Mouse (Mus musculus) neural tube, embryonic 13.5 days (tissue): ENCODE data around the gene Slc12a5. TPM values are rescaled to one million over a fixed set of nuclear protein-coding genes. Genes with fewer than 3 reads are reported as not detected.

Experiments
- ATAC-seq: fragments of 200-750 bp; cut with Nextera tagmentation; 2 replicates; pipeline ENCODE4 v1.8.0; 2017; ENCODE audit warnings: low read depth, mild to moderate bottlenecking, moderate TSS enrichment, moderate library complexity
- H3K27ac ChIP-seq: fragments of 300-500 bp; sonication (generic); replicated peaks from 2 replicates; pipeline ENCODE4 v1.5.1; 2015; ENCODE audit warnings: moderate library complexity, mild to moderate bottlenecking, inconsistent platforms
- H3K27me3 ChIP-seq: fragments of 300-500 bp; sonication (generic); 2 replicates; pipeline ENCODE4 v1.6.1; 2015; ENCODE audit warnings: mild to moderate bottlenecking, inconsistent platforms
- H3K36me3 ChIP-seq: fragments of 300-500 bp; sonication (generic); 2 replicates; pipeline ENCODE4 v1.6.1; 2015; ENCODE audit warnings: mild to moderate bottlenecking, inconsistent platforms
- H3K4me1 ChIP-seq: fragments of 300-500 bp; sonication (generic); replicated peaks from 2 replicates; pipeline ENCODE4 v1.6.1; 2015; ENCODE audit warnings: inconsistent platforms
- H3K4me2 ChIP-seq: fragments of 300-500 bp; sonication (generic); 2 replicates; pipeline ENCODE4 v1.6.1; 2015; ENCODE audit warnings: inconsistent platforms, mild to moderate bottlenecking, moderate library complexity
- H3K4me3 ChIP-seq: fragments of 300-500 bp; sonication (generic); 2 replicates; pipeline ENCODE4 v1.5.1; 2015; ENCODE audit warnings: mild to moderate bottlenecking, inconsistent platforms
- H3K9ac ChIP-seq: fragments of 300-500 bp; sonication (generic); 2 replicates; pipeline ENCODE4 v1.6.1; 2015; ENCODE audit warnings: moderate library complexity, mild to moderate bottlenecking, inconsistent platforms
- H3K9me3 ChIP-seq: fragments of 300-500 bp; sonication (generic); 2 replicates; pipeline ENCODE4 v1.6.1; 2016; ENCODE audit warnings: inconsistent platforms
- WGBS: fragments of 180-500 bp; shearing (Covaris S2); methylation state at CpG from one replicate; pipeline ENCODE4 v1.1.7; 2015; 5-methylcytosine and 5-hydroxymethylcytosine counted together
- polyA plus RNA-seq: library from polyadenylated mRNA; unstranded; fragments of >200 nt; fragmentation: Nextera tagmentation; extraction: Ambion mirVana; gene quantifications from 2 replicates; pipeline ENCODE4 v1.2.1, GENCODE M21; 2015

Gene Slc12a5
- polyA plus RNA-seq, 1 experiment from 2014 or later = 20.8 TPM

- Histone ChIP-seq H3K9me3 (no peaks in the 10 kb centered on the region), H3K4me2 (no peak overlapping the region)
Observed at GRCm38 (mm10) chr2:164951745-164952144, 8.9 kb upstream of the Slc12a5 start.

GRCm38 (mm10) chr2:164952448-164952847 is 8.2 kb upstream of the Slc12a5 start:
- Histone ChIP-seq H3K4me3 (no peak overlapping the region), H3K27ac (no peak overlapping the region), H3K36me3 (no peaks in the 10 kb centered on the region), H3K4me1 (peaks cover 23% of the 10 kb centered on the region), H3K4me2 (no peak overlapping the region), H3K27me3 (peaks cover 84% of the 10 kb centered on the region), H3K9me3 (no peaks in the 10 kb centered on the region), H3K9ac (no peak overlapping the region)
- whole genome bisulfite sequencing = 42% methylated on average over 13 of the region's 13 CpGs
- no peak for ATAC-seq

More at GRCm38 (mm10) chr2:164951745-164952144, 8.9 kb upstream of the Slc12a5 start:
- WGBS = 82% methylated on average over 4 of the region's 4 CpGs
- peaks cover 91% of the 10 kb centered on the region for H3K27me3 ChIP-seq
- no peak for ATAC-seq
- H3K36me3 ChIP-seq = no peaks in the 10 kb centered on the region
- H3K4me1 ChIP-seq = peaks cover 23% of the 10 kb centered on the region
- no peak overlapping the region for H3K4me3 ChIP-seq
- no peak overlapping the region for H3K9ac ChIP-seq
- no peak overlapping the region for H3K27ac ChIP-seq

GRCm38 (mm10) chr2:164953224-164953623 is 7.4 kb upstream of the Slc12a5 start:
- WGBS = under 1% methylated on average over 21 of the region's 21 CpGs
- H3K36me3 ChIP-seq = no peaks in the 10 kb centered on the region
- H3K4me1 ChIP-seq = peaks cover 15% of the 10 kb centered on the region
- H3K27me3 ChIP-seq = peaks cover 77% of the 10 kb centered on the region
- H3K9me3 ChIP-seq = no peaks in the 10 kb centered on the region
- no peak overlapping the region for H3K9ac ChIP-seq
- H3K4me2 ChIP-seq = peak overlapping the region; percentile 15
- H3K27ac ChIP-seq = no peak overlapping the region
- ATAC-seq = peak; percentile 82
- no peak overlapping the region for H3K4me3 ChIP-seq

- Histone ChIP-seq H3K27ac (no peak overlapping the region), H3K4me2 (no peak overlapping the region), H3K9ac (no peak overlapping the region), H3K9me3 (no peaks in the 10 kb centered on the region), H3K4me3 (no peak overlapping the region), H3K27me3 (peaks cover 52% of the 10 kb centered on the region), H3K36me3 (no peaks in the 10 kb centered on the region), H3K4me1 (peaks cover 11% of the 10 kb centered on the region)
- WGBS = 72% methylated on average over 4 of the region's 4 CpGs
- ATAC-seq = no peak
Observed at GRCm38 (mm10) chr2:164955725-164956124, 4.9 kb upstream of the Slc12a5 start.

- Histone ChIP-seq H3K27me3 (peaks cover 47% of the 10 kb centered on the region), H3K4me2 (no peak overlapping the region), H3K9me3 (no peaks in the 10 kb centered on the region), H3K27ac (no peak overlapping the region), H3K4me1 (peaks cover 15% of the 10 kb centered on the region), H3K9ac (no peak overlapping the region), H3K4me3 (no peak overlapping the region), H3K36me3 (no peaks in the 10 kb centered on the region)
- ATAC-seq = no peak
- WGBS = 71% methylated on average over 5 of the region's 5 CpGs
Observed at GRCm38 (mm10) chr2:164956195-164956594, 4.4 kb upstream of the Slc12a5 start.

GRCm38 (mm10) chr2:164957548-164958315 is 2.9 kb upstream of the Slc12a5 start:
- H3K36me3 ChIP-seq = no peaks in the 10 kb centered on the region
- no peaks in the 10 kb centered on the region for H3K9me3 ChIP-seq
- H3K27me3 ChIP-seq = peaks cover 31% of the 10 kb centered on the region
- H3K27ac ChIP-seq = no peak overlapping the region
- no peak for ATAC-seq
- H3K4me3 ChIP-seq = no peak overlapping the region
- H3K9ac ChIP-seq = no peak overlapping the region
- peaks cover 21% of the 10 kb centered on the region for H3K4me1 ChIP-seq
- 65% methylated on average over 9 of the region's 9 CpGs for WGBS
- H3K4me2 ChIP-seq = no peak overlapping the region

GRCm38 (mm10) chr2:164961506-164962182 is 1.0 kb downstream of the Slc12a5 start:
- 7% methylated on average over 17 of the region's 17 CpGs for WGBS
- H3K27me3 ChIP-seq = peaks cover 12% of the 10 kb centered on the region
- H3K9me3 ChIP-seq = no peaks in the 10 kb centered on the region
- H3K4me1 ChIP-seq = peaks cover 44% of the 10 kb centered on the region
- peak overlapping the region; percentile 29; the same call in 1 of the 2 replicates for H3K27ac ChIP-seq
- peak overlapping the region; percentile 71 for H3K9ac ChIP-seq
- peak overlapping the region; percentile 52 for H3K4me3 ChIP-seq
- ATAC-seq = 0 out of 2 replicates have a peak, but pooled peaks have one; percentile 2
- H3K4me2 ChIP-seq = peak overlapping the region; percentile 60
- no peaks in the 10 kb centered on the region for H3K36me3 ChIP-seq

GRCm38 (mm10) chr2:164962183-164962580 is 1.6 kb downstream of the Slc12a5 start:
- no peak overlapping the region for H3K4me2 ChIP-seq
- no peak for ATAC-seq
- WGBS = 54% methylated on average over 7 of the region's 7 CpGs
- peaks cover 47% of the 10 kb centered on the region for H3K4me1 ChIP-seq
- no peak overlapping the region for H3K4me3 ChIP-seq
- no peak overlapping the region for H3K27ac ChIP-seq
- peaks cover 17% of the 10 kb centered on the region for H3K27me3 ChIP-seq
- no peak overlapping the region for H3K9ac ChIP-seq
- no peaks in the 10 kb centered on the region for H3K36me3 ChIP-seq
- no peaks in the 10 kb centered on the region for H3K9me3 ChIP-seq

GRCm38 (mm10) chr2:164964242-164964894 is 3.8 kb downstream of the Slc12a5 start:
- ATAC-seq = peak; percentile 69
- Histone ChIP-seq H3K36me3 (no peaks in the 10 kb centered on the region), H3K9ac (peak overlapping the region; percentile 31; the same call in 1 of the 2 replicates), H3K27me3 (peaks cover 39% of the 10 kb centered on the region), H3K4me1 (peaks cover 69% of the 10 kb centered on the region), H3K4me2 (peak overlapping the region; percentile 41), H3K9me3 (no peaks in the 10 kb centered on the region), H3K27ac (peak overlapping the region; percentile 86), H3K4me3 (0 out of 2 replicates have a peak overlapping the region, but pooled peaks have one; percentile 5)
- WGBS = 11% methylated on average over 8 of the region's 9 CpGs

GRCm38 (mm10) chr2:164964981-164965380 is 4.4 kb downstream of the Slc12a5 start:
- H3K27ac ChIP-seq = peak overlapping the region; percentile 86
- peak overlapping the region; percentile 41 for H3K4me2 ChIP-seq
- H3K27me3 ChIP-seq = peaks cover 45% of the 10 kb centered on the region
- no peak for ATAC-seq
- H3K9ac ChIP-seq = 0 out of 2 replicates have a peak overlapping the region, but pooled peaks have one; percentile 31
- H3K4me1 ChIP-seq = peaks cover 74% of the 10 kb centered on the region
- H3K4me3 ChIP-seq = no peak overlapping the region
- 88% methylated on average over 1 of the region's 1 CpGs for WGBS
- no peaks in the 10 kb centered on the region for H3K36me3 ChIP-seq
- no peaks in the 10 kb centered on the region for H3K9me3 ChIP-seq

- Histone ChIP-seq H3K9ac (no peak overlapping the region), H3K36me3 (no peaks in the 10 kb centered on the region), H3K27me3 (peaks cover 59% of the 10 kb centered on the region), H3K4me3 (no peak overlapping the region), H3K4me1 (peaks cover 77% of the 10 kb centered on the region), H3K9me3 (no peaks in the 10 kb centered on the region), H3K27ac (no peak overlapping the region), H3K4me2 (no peak overlapping the region)
- ATAC-seq = no peak
- 30% methylated on average over 8 of the region's 8 CpGs for whole genome bisulfite sequencing
Observed at GRCm38 (mm10) chr2:164966381-164966780, 5.8 kb downstream of the Slc12a5 start.

GRCm38 (mm10) chr2:164967193-164967592 is 6.6 kb downstream of the Slc12a5 start:
- WGBS = 12% methylated on average over 6 of the region's 6 CpGs
- Histone ChIP-seq H3K4me3 (peak overlapping the region; percentile 57; the same call in 1 of the 2 replicates), H3K36me3 (no peaks in the 10 kb centered on the region), H3K9ac (no peak overlapping the region), H3K4me2 (peak overlapping the region; percentile 67), H3K9me3 (no peaks in the 10 kb centered on the region), H3K27ac (peak overlapping the region; percentile 89), H3K27me3 (peaks cover 67% of the 10 kb centered on the region), H3K4me1 (peaks cover 79% of the 10 kb centered on the region)
- no peak for ATAC-seq
